Mouse (Mus musculus) lung, postnatal 25 days (tissue): ENCODE measurements at regions not wholly inside any gene's neighbourhood (a gene's known extent, or its start where the extent isn't known, plus 50 kb on each side); places are given as distances from the start of the nearest gene placed in this dataset.
A peak's percentile ranks its signal among the peaks of the same experiment; 100 is the strongest.

ENCODE experiments used
- DNase-seq: peaks from one replicate; pipeline ENCODE4 v3.0.0; 2022; ENCODE audit warnings: low spot score

DNA sequence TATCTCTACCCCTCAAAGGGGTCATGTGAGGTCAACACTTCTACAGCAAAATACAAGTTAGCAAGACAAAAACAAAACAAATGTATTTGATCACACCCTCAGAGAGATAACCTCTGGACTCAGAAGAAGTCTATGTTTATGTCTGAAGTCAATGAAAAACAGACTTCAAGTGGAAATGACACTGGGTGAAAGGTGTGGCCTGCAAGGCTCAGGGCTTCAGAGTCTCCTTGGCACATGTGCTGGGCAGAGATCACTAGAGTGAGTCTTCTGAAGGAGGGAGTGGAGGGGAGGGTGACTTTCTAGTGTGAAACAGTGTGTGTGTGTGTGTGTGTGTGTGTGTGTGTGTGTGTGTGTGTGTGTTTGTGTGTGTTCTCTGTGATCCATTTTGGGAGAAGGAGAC, 68.2 kb downstream of the Il12a start:
- peak; percentile 11 for DNase-seq

DNA sequence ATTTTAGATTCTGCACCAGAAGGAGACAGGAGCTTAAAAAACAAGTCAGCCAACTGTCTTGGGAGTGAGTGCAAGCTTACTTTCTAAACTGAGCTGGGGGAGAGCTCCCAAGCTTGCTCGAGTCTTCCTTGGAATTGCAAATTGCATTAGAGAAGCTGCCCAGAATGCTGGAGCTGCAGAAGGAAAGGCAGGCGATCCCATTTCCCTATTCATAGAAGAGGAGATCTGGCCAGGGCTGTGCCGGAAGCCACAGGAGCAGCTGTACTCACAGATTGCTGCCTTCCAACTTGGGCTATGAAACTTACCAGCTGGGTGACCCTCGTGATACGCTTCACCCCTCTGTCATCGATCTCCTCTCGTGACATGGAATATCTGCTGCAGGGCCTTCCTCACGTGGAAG, 68.9 kb downstream of the Il12a start:
- peak; percentile 24 for DNase-seq

DNA sequence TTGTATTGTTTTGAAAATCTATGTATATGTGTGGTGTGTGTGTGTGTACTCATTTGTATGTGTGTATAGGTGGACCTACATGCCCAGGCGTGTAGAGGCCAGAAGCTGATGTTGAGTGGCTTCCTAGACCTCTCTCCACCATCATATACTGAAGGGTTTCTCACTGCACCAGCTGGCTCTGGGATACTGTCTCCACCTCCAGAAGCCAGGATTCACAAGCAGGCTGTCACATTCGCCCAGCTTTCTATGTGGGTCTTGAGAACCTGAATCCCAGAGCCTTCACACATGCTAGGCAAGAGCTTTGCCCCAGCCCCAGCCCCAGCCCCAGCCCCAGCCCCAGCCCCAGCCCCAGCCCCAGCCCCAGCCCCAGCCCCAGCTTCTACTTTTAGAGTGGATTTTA, 70.4 kb downstream of the Il12a start:
- DNase-seq: no peak

DNA sequence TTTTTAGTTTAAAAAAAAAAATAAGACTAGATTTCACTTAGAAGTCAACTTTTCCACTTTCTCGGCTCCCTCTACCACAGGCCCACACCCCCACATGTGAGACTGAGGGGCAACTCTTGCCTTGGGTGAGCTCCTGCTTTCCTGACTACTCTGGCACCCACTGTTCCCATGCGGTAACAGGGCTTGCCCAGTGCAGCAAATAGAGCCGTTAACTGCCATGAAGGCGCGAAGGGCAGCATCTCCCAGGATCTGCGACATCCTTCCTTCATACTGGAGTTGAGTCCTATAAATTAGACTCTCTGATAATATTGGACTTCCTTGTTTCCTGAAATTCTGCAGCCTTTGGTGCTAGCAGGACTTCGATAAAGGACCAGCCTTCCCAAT, 70.8 kb downstream of the Il12a start:
- no peak for DNase-seq

DNA sequence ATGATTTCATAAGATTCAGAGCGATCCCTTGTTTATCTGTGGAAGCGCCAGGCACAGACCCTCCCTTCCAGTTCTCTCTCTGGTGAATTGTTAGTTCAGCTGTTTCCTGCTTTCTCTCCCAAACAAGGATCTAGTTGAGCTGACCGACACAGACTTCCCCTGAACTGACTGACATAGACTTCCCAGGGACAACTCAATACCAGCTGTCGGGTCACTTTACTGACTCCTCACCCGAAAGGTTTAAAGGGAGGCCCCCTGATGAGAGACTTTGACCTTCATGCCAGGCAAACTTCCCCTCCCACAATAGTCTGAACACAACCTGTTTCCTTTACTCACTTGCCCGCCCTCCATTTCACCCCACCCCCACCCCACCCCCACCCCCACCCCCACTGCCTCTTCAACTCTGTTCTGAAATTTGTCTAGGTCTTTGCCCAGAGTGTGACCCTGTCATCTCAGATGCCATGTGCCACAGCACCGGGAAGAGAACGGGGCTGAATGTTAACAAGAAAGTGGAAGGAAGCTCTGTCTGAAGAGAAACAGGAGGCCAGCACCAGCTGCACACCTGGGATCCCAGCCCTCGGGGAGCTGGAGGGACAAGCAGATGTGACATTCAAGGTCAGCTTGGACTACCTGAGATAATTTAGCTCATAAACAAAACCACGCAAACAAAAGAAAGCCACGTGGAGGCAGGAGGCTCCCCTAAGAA, 71.3 kb downstream of the Il12a start:
- no peak for DNase-seq

DNA sequence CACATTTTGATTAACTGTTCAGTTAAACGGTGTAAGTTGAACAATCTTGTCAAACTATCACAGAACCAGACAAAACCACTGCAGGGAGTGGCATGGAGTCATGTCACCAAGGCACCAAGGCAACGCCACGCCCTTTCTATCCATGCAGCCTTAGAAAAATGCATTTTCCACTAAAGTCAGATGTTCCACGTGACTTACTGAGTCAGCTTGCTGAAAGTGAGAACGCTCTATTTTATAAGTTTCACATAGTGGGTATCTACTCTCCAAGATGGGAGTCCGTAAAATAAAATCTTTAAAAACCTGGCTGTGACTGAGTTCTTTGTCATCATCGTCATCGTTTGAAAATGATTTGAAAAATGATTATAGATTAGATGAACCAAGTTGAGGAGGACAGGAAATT, 72.5 kb downstream of the Il12a start:
- no peak for DNase-seq

DNA sequence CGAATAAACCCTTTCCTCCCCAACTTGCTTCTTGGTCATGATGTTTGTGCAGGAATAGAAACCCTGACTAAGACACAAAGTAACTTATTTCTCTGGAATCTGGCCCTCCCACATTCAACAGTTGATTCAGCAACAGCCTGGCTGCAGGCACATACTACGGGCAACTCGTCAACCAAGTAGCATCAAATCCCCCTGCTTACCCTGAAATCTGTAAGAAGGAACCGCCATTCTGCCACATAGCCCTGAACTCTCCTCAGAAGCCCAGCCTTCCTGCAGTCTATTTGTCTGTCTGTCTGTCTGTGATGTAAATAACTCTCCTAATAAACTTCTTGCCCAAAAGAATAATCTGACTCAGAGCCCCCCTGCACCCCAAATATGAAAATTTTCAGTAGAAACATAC, 73.9 kb downstream of the Il12a start:
- DNase-seq: no peak

DNA sequence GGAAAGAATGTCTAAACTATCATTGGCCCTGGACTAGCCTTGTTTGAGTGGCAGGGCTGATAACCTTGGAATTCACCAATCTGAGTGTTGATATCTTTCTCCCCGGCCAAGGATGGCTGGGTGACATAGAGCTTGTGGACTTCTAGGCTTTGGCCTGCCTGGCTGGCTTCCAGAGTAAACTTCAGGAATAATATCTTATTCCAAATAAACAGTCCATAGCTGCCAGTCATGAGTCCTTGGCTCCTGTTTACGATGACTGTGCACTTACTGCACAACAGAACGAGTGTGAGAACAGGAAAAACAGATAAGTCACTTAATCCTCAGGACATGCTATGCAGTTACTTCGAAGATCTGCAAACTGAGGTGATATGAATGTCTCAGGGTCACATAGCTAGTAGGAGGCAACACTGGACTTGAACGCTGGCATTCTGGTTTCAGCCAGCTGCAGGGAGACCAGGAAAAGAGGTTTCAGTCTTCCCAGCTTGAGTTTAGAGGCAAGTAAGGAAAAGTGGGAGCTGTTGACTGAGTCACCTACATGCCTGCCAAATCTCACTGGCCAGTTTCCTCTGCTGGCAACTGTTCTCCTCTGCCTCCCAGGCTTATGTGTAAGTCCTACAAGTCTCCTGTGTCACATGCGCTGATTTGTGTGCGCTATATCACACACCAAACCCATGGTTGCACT, 74.6 kb downstream of the Il12a start:
- DNase-seq: peak; percentile 57

DNA sequence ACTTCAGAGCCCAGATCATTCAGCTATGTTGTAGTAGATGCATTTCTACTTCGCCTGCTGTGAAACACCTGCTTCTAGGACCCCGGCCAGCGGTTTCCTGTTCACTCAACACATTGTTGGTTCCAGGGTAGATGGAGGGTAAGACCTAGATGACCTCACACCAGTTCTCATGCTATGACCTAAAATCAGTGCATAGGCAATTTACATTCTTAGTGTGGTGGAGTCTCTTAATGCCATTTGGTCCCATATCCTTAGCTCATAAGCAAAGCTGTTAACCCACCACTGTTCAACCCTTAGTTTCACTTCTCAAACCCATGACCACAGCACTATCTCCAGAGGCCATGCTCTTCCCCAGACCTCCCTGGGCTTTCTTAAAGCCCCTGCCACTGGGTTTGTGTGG, 81.1 kb downstream of the Il12a start:
- DNase-seq: no peak

DNA sequence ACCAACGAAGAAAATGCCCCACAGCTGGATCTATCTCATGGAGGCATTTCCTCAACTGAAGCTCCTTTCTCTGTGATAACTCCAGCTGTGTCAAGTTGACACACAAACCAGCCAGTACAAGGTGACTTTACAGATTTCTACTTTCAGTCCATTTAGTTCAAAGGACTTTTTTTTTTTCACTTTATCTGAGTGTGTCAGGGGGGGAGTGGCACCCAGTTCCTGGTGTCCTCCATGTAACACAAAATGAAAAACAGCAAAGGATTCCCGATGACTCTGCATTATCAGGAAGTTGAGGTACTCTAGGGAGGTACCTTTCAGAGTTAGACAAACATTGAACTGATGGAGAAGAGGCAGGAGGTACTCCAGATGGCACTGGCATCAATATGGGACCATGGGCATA, 87.4 kb downstream of the Il12a start:
- DNase-seq: no peak

DNA sequence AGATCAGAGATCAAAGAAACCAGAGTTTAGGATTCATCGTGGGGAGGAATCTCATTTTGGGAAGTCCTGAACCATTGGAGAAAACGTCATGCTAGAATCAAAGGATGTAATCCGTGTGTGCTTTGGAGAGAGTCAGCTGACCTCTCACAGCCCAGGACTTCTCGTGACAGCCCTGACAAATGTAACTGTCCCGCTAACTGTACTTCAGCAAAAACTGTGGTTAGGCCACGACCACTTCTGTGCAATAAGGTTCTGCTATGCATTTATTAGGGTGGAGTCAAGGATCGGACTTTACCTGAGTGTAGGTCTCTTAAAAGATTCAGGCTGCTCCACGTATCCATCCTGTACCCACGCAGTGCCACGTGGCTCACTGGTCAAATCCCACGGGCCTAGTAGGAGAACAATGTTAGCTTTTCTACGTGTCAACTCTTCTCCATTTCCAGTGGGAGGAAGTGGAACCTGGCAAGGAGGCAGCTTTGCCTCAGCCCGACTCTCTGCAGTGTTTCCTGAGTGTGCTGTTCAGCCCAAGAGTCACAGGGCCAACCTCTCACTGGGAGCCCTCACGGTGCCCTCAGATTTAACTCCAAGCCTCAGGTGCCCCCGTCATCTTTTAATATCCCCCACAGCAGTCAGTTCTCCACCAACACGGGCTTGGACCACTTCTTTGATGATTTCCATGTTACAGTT, 88.1 kb downstream of the Il12a start:
- no peak for DNase-seq

DNA sequence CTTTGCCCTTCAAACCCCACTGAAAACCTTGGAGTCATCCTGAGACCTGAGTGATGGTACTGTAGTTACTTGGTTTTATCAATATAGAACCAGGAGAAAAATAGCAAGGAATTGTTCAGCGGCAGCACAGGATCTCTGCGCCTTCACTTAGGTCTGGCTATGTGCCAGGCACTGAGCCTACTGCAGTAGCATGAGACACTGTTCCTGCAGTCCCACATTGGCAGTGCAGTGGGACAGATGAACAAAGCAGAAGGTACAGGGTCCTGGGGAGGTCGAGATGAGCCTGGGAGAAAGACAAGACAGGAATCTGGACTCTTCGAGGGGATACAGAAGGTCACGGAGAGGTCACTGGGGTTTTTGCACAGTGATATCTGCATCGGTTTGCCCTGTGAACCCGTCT, 88.5 kb upstream of the 1110032F04Rik start:
- no peak for DNase-seq

DNA sequence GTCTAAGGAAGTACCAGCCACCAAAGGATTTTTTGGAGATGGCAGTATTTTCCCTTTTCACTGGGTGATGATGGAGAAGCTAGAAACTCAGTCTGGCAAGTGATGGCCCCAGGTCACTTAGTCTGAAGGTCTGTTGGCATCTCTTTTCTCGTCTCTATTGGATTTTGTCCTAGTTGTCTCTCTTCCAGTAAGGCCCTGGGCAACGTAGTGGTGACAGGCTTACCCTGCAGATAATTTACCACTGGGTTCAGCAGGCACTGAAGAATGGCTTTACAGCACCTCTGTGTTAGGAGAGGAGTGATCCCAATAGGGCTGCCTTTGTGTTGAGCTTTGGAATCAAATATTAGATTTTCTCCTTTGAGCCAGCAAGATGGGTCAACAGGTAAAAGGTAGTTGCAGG, 87.9 kb upstream of the 1110032F04Rik start:
- DNase-seq: no peak

DNA sequence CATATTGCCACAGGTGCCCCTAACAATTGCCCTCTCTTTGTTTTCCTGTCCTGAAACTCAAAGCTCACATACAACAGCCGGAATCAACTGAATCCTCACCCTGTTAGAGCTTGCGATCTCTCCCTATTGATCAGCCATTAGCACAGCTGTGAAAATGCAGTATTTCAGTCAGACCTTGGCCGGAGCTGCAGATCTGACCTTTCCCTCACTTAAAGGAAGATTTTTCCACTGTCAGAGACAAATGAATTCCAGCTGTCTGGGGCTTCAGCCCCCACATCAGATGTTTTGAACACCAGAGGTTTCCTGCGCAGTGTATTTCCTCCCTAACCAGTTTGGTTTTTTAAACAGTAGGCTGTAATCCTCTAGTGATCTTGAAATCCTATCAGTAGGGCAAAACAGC, 87.0 kb upstream of the 1110032F04Rik start:
- no peak for DNase-seq

DNA sequence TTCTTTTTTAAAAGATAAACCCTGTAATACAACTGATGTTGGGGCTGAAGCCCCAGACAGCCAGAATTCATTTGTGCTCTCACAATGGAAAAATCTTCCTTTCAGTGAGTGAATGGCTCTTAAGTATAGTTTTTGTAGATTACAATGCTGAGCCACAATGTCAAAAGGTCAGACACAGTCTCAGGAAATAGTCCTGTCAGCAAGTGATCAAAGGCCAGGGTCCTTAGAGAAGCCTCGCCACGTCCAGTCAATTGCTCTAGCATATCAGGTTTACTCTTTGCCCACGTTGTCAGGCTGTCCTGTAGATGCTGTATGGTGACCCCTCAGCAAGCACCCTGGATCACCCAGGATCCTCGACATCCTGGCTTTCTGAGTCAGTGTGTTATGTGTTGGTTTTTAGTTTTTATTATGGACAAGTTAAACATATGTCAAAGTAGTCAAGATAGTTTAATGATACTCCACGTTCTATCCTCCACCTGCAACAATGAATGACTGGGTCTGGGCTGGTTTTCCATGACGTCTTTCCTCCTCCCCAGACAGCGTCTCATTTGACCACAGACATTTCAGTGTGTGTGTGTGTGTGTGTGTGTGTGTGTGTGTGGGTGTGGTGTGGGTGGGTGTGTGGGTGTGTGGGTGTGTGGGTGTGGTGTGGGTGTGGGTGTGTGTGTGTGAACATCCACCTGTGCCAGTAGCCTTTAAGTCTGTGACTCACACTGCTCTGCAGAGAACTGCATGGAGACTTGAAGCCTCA, 85.5 kb upstream of the 1110032F04Rik start:
- no peak for DNase-seq

DNA sequence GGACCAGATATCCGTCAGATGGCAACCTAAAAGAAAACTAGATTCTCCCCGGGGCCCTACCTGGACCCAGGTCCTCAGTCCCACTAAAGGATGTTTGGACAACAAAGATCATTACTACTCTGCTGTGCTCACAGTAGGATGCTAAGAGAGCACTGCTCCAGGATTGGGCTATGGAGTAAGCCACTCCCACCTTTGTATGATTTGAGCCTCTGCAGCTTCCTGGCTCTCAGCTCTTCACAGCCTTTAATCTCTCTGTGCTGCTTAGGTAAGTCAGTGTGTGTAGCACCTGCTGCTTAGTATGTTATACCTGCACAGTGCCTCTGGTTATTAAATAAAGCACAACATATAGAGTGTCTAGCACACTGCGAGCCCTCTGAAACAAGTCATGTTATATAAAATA, 82.6 kb upstream of the 1110032F04Rik start:
- DNase-seq: no peak

DNA sequence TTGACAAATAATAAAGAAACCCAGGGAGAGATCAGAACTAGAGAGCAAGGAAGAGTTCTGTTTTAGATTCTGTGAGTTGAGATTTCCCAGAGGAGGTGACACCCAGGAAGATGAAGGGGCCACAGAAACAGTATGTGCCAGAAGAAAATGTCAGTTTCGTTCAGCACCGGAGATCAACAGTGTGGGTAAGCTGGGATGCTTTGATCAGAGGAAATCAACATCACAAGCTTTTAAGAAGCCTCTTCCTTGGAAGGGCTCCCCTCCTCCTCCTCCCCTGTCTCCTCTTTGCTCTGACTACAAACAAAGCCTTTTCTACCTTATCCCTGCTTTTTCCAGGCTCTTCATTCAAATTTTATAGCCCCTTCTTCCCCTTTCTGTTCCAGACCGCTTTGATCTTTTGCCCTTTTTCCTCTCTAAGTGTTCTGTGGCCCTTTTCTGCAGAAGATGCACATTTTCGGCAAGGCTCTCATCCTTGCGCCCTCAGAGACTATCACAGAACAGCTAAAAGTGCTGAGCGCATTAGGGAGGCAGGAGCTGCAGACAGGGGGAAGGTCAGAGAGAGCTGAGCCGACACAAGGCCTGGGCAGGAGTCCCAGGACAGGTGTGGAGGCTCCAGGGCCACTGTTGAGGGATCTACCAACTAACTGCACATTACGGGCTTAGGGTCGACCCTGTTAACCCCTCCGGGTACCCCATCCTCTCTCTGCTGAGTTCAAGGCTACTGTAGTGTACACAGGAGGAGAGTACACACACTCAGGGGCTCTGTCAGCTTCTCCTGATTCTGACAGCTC, 81.8 kb upstream of the 1110032F04Rik start:
- DNase-seq: peak; percentile 29

DNA sequence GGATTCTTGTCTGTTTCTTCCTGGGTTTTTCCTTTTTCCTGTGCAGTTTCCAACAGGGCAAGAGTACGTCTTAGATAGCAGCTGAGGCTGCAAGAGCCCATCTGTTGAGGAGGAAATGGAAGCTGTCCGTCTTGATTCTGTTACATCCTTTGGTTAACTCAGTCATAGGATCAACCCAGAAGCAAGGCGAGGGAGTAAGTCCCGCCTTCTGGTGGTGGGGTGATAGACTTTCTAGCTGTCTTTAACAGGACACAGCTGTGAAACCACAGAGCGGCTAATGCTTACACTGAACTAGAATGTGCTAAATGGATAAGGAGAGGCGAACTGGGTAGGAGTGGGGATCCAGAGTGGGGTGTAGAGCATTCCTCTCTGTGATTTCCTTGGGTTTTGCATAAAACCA, 79.9 kb upstream of the 1110032F04Rik start:
- DNase-seq: peak; percentile 53

DNA sequence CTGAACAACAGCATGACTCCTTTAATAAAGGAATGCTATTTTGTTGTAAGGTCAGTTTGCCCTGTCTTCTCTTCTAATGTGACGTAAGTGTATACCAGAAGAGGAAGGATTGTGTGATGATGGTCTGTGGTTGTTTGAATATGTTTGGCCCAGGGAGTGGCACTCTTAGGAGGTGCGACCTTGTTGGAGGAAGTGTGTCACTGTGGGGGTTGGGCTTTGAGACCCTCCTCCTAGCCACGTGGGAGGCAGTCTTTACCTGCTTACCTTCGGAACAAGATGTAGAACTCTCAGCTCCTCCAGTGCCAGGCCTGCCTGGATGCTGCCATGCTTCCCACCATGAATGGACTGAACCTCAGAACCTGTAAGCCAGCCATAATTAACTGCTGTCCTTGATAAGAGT, 78.9 kb upstream of the 1110032F04Rik start:
- DNase-seq: no peak

DNA sequence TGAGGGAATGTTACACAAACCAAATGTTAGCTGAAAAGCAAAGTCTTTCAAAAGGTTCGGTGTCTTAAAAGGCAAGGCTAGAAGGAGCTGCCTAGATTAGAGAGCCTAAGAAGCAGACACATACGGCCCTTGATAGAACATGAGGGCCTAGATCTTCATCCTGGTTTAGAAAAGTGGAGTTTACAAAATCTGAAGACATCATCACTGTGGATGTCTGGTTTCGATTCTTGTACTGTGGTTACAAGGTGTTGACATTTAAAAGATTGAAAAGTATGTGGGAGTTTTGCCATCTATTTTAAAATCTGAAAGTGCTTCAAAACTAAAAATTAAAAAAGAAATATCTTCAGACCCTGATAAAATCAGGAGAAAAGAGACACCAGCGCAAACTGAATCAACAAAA, 76.5 kb upstream of the 1110032F04Rik start:
- no peak for DNase-seq

DNA sequence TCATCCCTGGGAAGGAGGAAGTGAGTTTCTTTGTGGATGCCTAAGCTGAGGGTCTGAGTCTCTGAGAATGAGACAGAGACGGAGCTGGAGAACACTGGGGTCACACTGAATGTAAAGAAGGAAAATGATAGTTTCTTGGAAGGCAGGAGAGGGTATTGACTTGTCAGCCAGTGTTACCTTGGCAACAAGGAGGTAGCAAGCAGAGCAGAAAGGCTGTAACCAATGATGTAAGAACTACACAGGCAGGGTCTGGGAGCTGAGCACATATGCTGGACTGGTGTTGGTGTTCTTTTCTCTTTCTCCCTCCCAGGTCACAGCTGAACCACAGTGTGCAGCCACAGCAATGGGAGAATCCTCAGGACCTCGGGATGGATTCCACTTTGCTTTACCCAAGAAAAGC, 75.5 kb upstream of the 1110032F04Rik start:
- DNase-seq: no peak
